Mouse (Mus musculus): ENCODE measurements around the gene Bbs1. TPM values are rescaled to one million over a fixed set of nuclear protein-coding genes. Genes with fewer than 3 reads are reported as not detected.

Gene Bbs1
- total RNA-seq, 1 experiment: 5.4 TPM

DNA sequence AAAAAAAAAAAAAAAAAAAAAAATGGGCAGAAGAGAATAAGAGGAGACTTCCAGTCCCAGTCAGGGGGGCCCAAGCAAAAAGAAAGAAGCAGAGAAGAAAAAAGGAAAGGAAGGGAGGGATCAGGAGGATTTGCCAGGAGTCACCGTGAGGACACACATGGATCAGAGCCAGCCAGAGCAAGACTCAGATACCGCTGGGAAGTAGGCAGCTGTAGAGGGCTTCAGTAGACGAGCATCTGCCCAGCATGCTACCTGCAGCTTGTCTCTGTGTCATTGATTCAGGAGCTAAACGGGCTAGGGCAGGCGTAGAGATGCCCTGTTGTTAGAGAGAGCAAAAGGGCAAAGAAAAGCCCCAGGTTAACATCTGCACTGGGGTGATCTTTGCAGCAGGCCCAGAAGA is 56.1 kb downstream of the Bbs1 start:
- peak overlapping the region; percentile 0; the same call in 1 of the 2 replicates for H3K9ac ChIP-seq (ENCODE audit: insufficient read depth, low read depth, low read length, poor library complexity, severe bottlenecking)
- no peaks in the 10 kb centered on the region for H3K36me3 ChIP-seq (ENCODE audit: control insufficient read depth, insufficient read depth, low read length, poor library complexity, severe bottlenecking)
- TF ChIP-seq ZNF384 (IDR thresholded peaks at IDR 0.05; ENCODE audit: low read depth, low read length) (peak; percentile 81), ZC3H11A (IDR thresholded peaks at IDR 0.05; ENCODE audit: borderline replicate concordance, low read depth, low read length) (no peak)
- peaks cover 8 to 14% of the 10 kb centered on the region in 2 experiments for H3K4me1 ChIP-seq (ENCODE audit: control insufficient read depth in 2 of 2, insufficient read depth in 2 of 2, low read length in 2 of 2, poor library complexity in 1 of 2)
- in situ Hi-C loops (cut with MboI; ENCODE audit: low sequenced_read_pairs in 2 of 2, unreplicated experiment in 2 of 2): no loop called here
- no peak overlapping the region for H3K4me3 ChIP-seq (ENCODE audit: insufficient read depth in 1 of 2, low read depth in 1 of 2, low read length in 2 of 2, poor library complexity in 1 of 2, severe bottlenecking in 1 of 2)
- H3K27ac ChIP-seq (ENCODE audit: insufficient read depth, low read depth, low read length, poor library complexity, severe bottlenecking): peak overlapping the region; percentile 42; the same call in 1 of the 2 replicates
- H3K9me3 ChIP-seq (ENCODE audit: control insufficient read depth, insufficient read depth, low read depth, low read length): no peaks in the 10 kb centered on the region
- DNase-seq (ENCODE audit: low read depth, low spot score): no peak

- Histone ChIP-seq H3K4me3 (ENCODE audit: insufficient read depth in 1 of 2, low read depth in 1 of 2, low read length in 2 of 2, poor library complexity in 1 of 2, severe bottlenecking in 1 of 2) (no peak overlapping the region), H3K9ac (ENCODE audit: insufficient read depth, low read depth, low read length, poor library complexity, severe bottlenecking) (no peak overlapping the region), H3K9me3 (ENCODE audit: control insufficient read depth, insufficient read depth, low read depth, low read length) (no peaks in the 10 kb centered on the region), H3K4me1 (ENCODE audit: control insufficient read depth in 2 of 2, insufficient read depth in 2 of 2, low read length in 2 of 2, poor library complexity in 1 of 2) (peaks cover 8 to 14% of the 10 kb centered on the region in 2 experiments), H3K36me3 (ENCODE audit: control insufficient read depth, insufficient read depth, low read length, poor library complexity, severe bottlenecking) (no peaks in the 10 kb centered on the region), H3K27ac (ENCODE audit: insufficient read depth, low read depth, low read length, poor library complexity, severe bottlenecking) (peak overlapping the region; percentile 42; the same call in 1 of the 2 replicates)
- no peak for DNase-seq (ENCODE audit: low read depth, low spot score)
- in situ Hi-C loops (cut with MboI; ENCODE audit: low sequenced_read_pairs in 2 of 2, unreplicated experiment in 2 of 2): no loop called here
- TF ChIP-seq ZC3H11A (IDR thresholded peaks at IDR 0.05; ENCODE audit: borderline replicate concordance, low read depth, low read length) (no peak), HCFC1 (IDR thresholded peaks at IDR 0.05; ENCODE audit: borderline replicate concordance, insufficient read depth, low read length) (no peak), CHD2 (IDR thresholded peaks at IDR 0.05; ENCODE audit: low read depth, low read length) (no peak), ZNF384 (IDR thresholded peaks at IDR 0.05; ENCODE audit: low read depth, low read length) (no peak), MAFK (IDR thresholded peaks at IDR 0.05; ENCODE audit: insufficient read depth, low read depth, low read length) (no peak)
These were observed 56.6 kb downstream of the Bbs1 start for GRCm38 (mm10) chr19:4849800-4850199.

GRCm38 (mm10) chr19:4847490-4847889 is 58.9 kb downstream of the Bbs1 start:
- Histone ChIP-seq H3K4me1 (ENCODE audit: control insufficient read depth in 2 of 2, insufficient read depth in 2 of 2, low read length in 2 of 2, poor library complexity in 1 of 2) (peaks cover 3 to 14% of the 10 kb centered on the region in 2 experiments; a peak in 3 of 4 replicates), H3K9me3 (ENCODE audit: control insufficient read depth, insufficient read depth, low read depth, low read length) (no peaks in the 10 kb centered on the region), H3K4me3 (ENCODE audit: insufficient read depth in 1 of 2, low read depth in 1 of 2, low read length in 2 of 2, poor library complexity in 1 of 2, severe bottlenecking in 1 of 2) (no peak overlapping the region), H3K9ac (ENCODE audit: insufficient read depth, low read depth, low read length, poor library complexity, severe bottlenecking) (no peak overlapping the region), H3K36me3 (ENCODE audit: control insufficient read depth, insufficient read depth, low read length, poor library complexity, severe bottlenecking) (no peaks in the 10 kb centered on the region), H3K27ac (ENCODE audit: insufficient read depth, low read depth, low read length, poor library complexity, severe bottlenecking) (no peak overlapping the region)
- in situ Hi-C loops (cut with MboI; ENCODE audit: low sequenced_read_pairs in 2 of 2, unreplicated experiment in 2 of 2): no loop called here
- DNase-seq (ENCODE audit: low read depth, low spot score): no peak
- TF ChIP-seq ZC3H11A (IDR thresholded peaks at IDR 0.05; ENCODE audit: borderline replicate concordance, low read depth, low read length) (peak; percentile 43; the same call in 1 of the 2 replicates), CHD2 (IDR thresholded peaks at IDR 0.05; ENCODE audit: low read depth, low read length) (no peak), ZNF384 (IDR thresholded peaks at IDR 0.05; ENCODE audit: low read depth, low read length) (no peak), HCFC1 (IDR thresholded peaks at IDR 0.05; ENCODE audit: borderline replicate concordance, insufficient read depth, low read length) (no peak), MAFK (IDR thresholded peaks at IDR 0.05; ENCODE audit: insufficient read depth, low read depth, low read length) (no peak)

GRCm38 (mm10) chr19:4845846-4846245 is 60.6 kb downstream of the Bbs1 start:
- in situ Hi-C loops (cut with MboI; ENCODE audit: low sequenced_read_pairs in 2 of 2, unreplicated experiment in 2 of 2): no loop called here
- Histone ChIP-seq H3K9ac (ENCODE audit: insufficient read depth, low read depth, low read length, poor library complexity, severe bottlenecking) (no peak overlapping the region), H3K36me3 (ENCODE audit: control insufficient read depth, insufficient read depth, low read length, poor library complexity, severe bottlenecking) (no peaks in the 10 kb centered on the region), H3K4me1 (ENCODE audit: control insufficient read depth in 2 of 2, insufficient read depth in 2 of 2, low read length in 2 of 2, poor library complexity in 1 of 2) (peaks cover 3 to 11% of the 10 kb centered on the region in 2 experiments; a peak in 3 of 4 replicates), H3K9me3 (ENCODE audit: control insufficient read depth, insufficient read depth, low read depth, low read length) (no peaks in the 10 kb centered on the region), H3K27ac (ENCODE audit: insufficient read depth, low read depth, low read length, poor library complexity, severe bottlenecking) (no peak overlapping the region), H3K4me3 (ENCODE audit: insufficient read depth in 1 of 2, low read depth in 1 of 2, low read length in 2 of 2, poor library complexity in 1 of 2, severe bottlenecking in 1 of 2) (no peak overlapping the region)
- TF ChIP-seq CHD2 (IDR thresholded peaks at IDR 0.05; ENCODE audit: low read depth, low read length): no peak
- no peak for TF ChIP-seq ZC3H11A (IDR thresholded peaks at IDR 0.05; ENCODE audit: borderline replicate concordance, low read depth, low read length)
- TF ChIP-seq ZNF384 (IDR thresholded peaks at IDR 0.05; ENCODE audit: low read depth, low read length): no peak
- TF ChIP-seq HCFC1 (IDR thresholded peaks at IDR 0.05; ENCODE audit: borderline replicate concordance, insufficient read depth, low read length): no peak
- no peak for TF ChIP-seq MAFK (IDR thresholded peaks at IDR 0.05; ENCODE audit: insufficient read depth, low read depth, low read length)
- DNase-seq (ENCODE audit: low read depth, low spot score): no peak

DNA sequence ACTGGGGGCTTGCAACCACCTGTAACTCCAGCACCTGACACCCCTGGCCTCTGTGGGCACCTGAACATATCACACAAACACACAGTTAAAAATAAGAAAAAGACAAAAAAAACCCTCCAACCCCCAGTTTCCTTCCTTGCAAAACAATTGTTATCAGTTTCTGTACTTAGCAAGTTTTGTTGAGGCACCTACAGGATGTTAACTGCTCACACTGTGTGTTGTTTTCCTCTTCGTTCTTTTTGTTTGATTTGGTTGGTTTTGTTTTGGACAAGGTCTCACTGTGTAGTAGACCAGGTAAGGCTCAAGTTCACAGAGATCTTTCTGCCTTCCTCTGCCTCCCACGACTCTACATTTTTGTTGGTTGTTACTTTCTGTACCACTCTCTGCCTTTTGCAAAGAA is 63.8 kb downstream of the Bbs1 start:
- no peak for DNase-seq (ENCODE audit: low read depth, low spot score)
- H3K9ac ChIP-seq (ENCODE audit: insufficient read depth, low read depth, low read length, poor library complexity, severe bottlenecking): no peak overlapping the region
- H3K4me3 ChIP-seq (ENCODE audit: insufficient read depth in 1 of 2, low read depth in 1 of 2, low read length in 2 of 2, poor library complexity in 1 of 2, severe bottlenecking in 1 of 2): no peak overlapping the region
- no peak for TF ChIP-seq ZC3H11A (IDR thresholded peaks at IDR 0.05; ENCODE audit: borderline replicate concordance, low read depth, low read length)
- TF ChIP-seq HCFC1 (IDR thresholded peaks at IDR 0.05; ENCODE audit: borderline replicate concordance, insufficient read depth, low read length): no peak
- TF ChIP-seq MAFK (IDR thresholded peaks at IDR 0.05; ENCODE audit: insufficient read depth, low read depth, low read length): no peak
- TF ChIP-seq ZNF384 (IDR thresholded peaks at IDR 0.05; ENCODE audit: low read depth, low read length): no peak
- TF ChIP-seq CHD2 (IDR thresholded peaks at IDR 0.05; ENCODE audit: low read depth, low read length): no peak
- peaks cover under 1% of the 10 kb centered on the region; the same call in 1 of the 2 replicates for H3K36me3 ChIP-seq (ENCODE audit: control insufficient read depth, insufficient read depth, low read length, poor library complexity, severe bottlenecking)
- in situ Hi-C loops (cut with MboI; ENCODE audit: low sequenced_read_pairs in 2 of 2, unreplicated experiment in 2 of 2): no loop called here
- H3K27ac ChIP-seq (ENCODE audit: insufficient read depth, low read depth, low read length, poor library complexity, severe bottlenecking): no peak overlapping the region
- no peaks in the 10 kb centered on the region for H3K9me3 ChIP-seq (ENCODE audit: control insufficient read depth, insufficient read depth, low read depth, low read length)
- H3K4me1 ChIP-seq (ENCODE audit: control insufficient read depth in 2 of 2, insufficient read depth in 2 of 2, low read length in 2 of 2, poor library complexity in 1 of 2): peaks cover 0 to 5% of the 10 kb centered on the region in 2 experiments; a peak in 1 of 4 replicates

Data from ES-E14 (cell line).